Mouse (Mus musculus): ENCODE results near the gene Slc25a28. TPM values are rescaled to one million over a fixed set of nuclear protein-coding genes. Genes with fewer than 3 reads are reported as not detected.

The Slc25a28 gene
- polyA plus RNA-seq, 1 experiment from 2014 or later = 21.4 TPM

GRCm38 (mm10) chr19:43671054-43671453, 3.6 kb downstream of the Slc25a28 start:
- peaks cover 5% of the 10 kb centered on the region; the same call in 1 of the 2 replicates for H3K36me3 ChIP-seq (ENCODE audit: control insufficient read depth, insufficient read depth, low read length)
- H3K4me2 ChIP-seq (ENCODE audit: low read length) = no peak overlapping the region
- H3K4me3 ChIP-seq (ENCODE audit: low read depth, low read length) = no peak overlapping the region
- DNase-seq (ENCODE audit: low spot score) (no peak), ATAC-seq (replicated peaks; ENCODE audit: low FRiP score, low TSS enrichment, low read depth) (no peak)
- no peak overlapping the region for H3K9ac ChIP-seq (ENCODE audit: low read length)
- peaks cover 12% of the 10 kb centered on the region for H3K4me1 ChIP-seq (replicated peaks; ENCODE audit: control insufficient read depth, insufficient read depth, low read length)
- H3K9me3 ChIP-seq (ENCODE audit: control insufficient read depth, low read length) = no peaks in the 10 kb centered on the region
- WGBS = 77% methylated on average over 7 of the region's 7 CpGs
- H3K27ac ChIP-seq (ENCODE audit: low read depth) = no peak overlapping the region
- H3K27me3 ChIP-seq (replicated peaks; ENCODE audit: control insufficient read depth, insufficient read depth, low read length) = no peaks in the 10 kb centered on the region

- 71% methylated on average over 8 of the region's 8 CpGs for WGBS
- no peaks in the 10 kb centered on the region for H3K9me3 ChIP-seq (ENCODE audit: control insufficient read depth, low read length)
- no peaks in the 10 kb centered on the region for H3K27me3 ChIP-seq (replicated peaks; ENCODE audit: control insufficient read depth, insufficient read depth, low read length)
- H3K9ac ChIP-seq (ENCODE audit: low read length) = no peak overlapping the region
- ATAC-seq (replicated peaks; ENCODE audit: low FRiP score, low TSS enrichment, low read depth) (no peak), DNase-seq (ENCODE audit: low spot score) (no peak)
- no peak overlapping the region for H3K4me3 ChIP-seq (ENCODE audit: low read depth, low read length)
- H3K4me1 ChIP-seq (replicated peaks; ENCODE audit: control insufficient read depth, insufficient read depth, low read length) = peaks cover 11% of the 10 kb centered on the region; the same call in 1 of the 2 replicates
- peaks cover 12% of the 10 kb centered on the region for H3K36me3 ChIP-seq (ENCODE audit: control insufficient read depth, insufficient read depth, low read length)
- no peak overlapping the region for H3K4me2 ChIP-seq (ENCODE audit: low read length)
- H3K27ac ChIP-seq (ENCODE audit: low read depth) = no peak overlapping the region
Observed at GRCm38 (mm10) chr19:43669136-43669759, 5.4 kb downstream of the Slc25a28 start.

DNA sequence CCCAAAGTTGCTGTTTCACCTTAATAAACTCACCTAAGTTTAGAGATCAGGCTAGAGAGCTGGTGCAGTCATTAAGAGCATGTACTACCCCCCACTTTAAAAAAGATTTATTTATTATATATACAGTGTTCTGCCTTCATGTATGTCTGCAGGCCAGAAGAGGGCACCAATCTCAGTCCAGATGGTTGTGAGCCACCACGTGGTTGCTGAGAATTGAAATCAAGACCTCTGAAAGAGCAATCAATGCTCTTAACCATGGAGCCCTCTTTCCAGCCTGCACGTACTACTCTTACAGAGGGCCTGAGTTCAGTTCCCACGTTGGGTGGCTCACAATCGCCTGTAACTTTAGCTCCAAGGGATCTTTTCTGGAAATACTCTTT, 7.3 kb downstream of the Slc25a28 start:
- no peaks in the 10 kb centered on the region for H3K27me3 ChIP-seq (replicated peaks; ENCODE audit: control insufficient read depth, insufficient read depth, low read length)
- no peak for DNase-seq (ENCODE audit: low spot score)
- 59% methylated on average over 4 of the region's 4 CpGs for WGBS

GRCm38 (mm10) chr19:43666661-43667429, 7.8 kb downstream of the Slc25a28 start:
- no peak overlapping the region for H3K9ac ChIP-seq (ENCODE audit: low read length)
- no peak for ATAC-seq (replicated peaks; ENCODE audit: low FRiP score, low TSS enrichment, low read depth)

More for the DNA sequence above, 7.3 kb downstream of the Slc25a28 start:
- no peak overlapping the region for H3K9ac ChIP-seq (ENCODE audit: low read length)
- H3K9me3 ChIP-seq (ENCODE audit: control insufficient read depth, low read length) = no peaks in the 10 kb centered on the region
- peaks cover 27% of the 10 kb centered on the region for H3K36me3 ChIP-seq (ENCODE audit: control insufficient read depth, insufficient read depth, low read length)
- H3K4me3 ChIP-seq (ENCODE audit: low read depth, low read length) = no peak overlapping the region
- ATAC-seq (replicated peaks; ENCODE audit: low FRiP score, low TSS enrichment, low read depth) = no peak
- H3K27ac ChIP-seq (ENCODE audit: low read depth) = no peak overlapping the region
- peaks cover 3% of the 10 kb centered on the region; the same call in 1 of the 2 replicates for H3K4me1 ChIP-seq (replicated peaks; ENCODE audit: control insufficient read depth, insufficient read depth, low read length)
- no peak overlapping the region for H3K4me2 ChIP-seq (ENCODE audit: low read length)

GRCm38 (mm10) chr19:43665441-43666048, 9.1 kb downstream of the Slc25a28 start:
- Histone ChIP-seq H3K27me3 (replicated peaks; ENCODE audit: control insufficient read depth, insufficient read depth, low read length) (no peaks in the 10 kb centered on the region), H3K9ac (ENCODE audit: low read length) (no peak overlapping the region), H3K4me3 (ENCODE audit: low read depth, low read length) (no peak overlapping the region), H3K4me2 (ENCODE audit: low read length) (no peak overlapping the region), H3K27ac (ENCODE audit: low read depth) (no peak overlapping the region), H3K9me3 (ENCODE audit: control insufficient read depth, low read length) (no peaks in the 10 kb centered on the region), H3K36me3 (ENCODE audit: control insufficient read depth, insufficient read depth, low read length) (peaks cover 27% of the 10 kb centered on the region), H3K4me1 (replicated peaks; ENCODE audit: control insufficient read depth, insufficient read depth, low read length) (peaks cover 9% of the 10 kb centered on the region; the same call in 1 of the 2 replicates)
- WGBS = 58% methylated on average over 12 of the region's 12 CpGs
- no peak for ATAC-seq (replicated peaks; ENCODE audit: low FRiP score, low TSS enrichment, low read depth)
- DNase-seq (ENCODE audit: low spot score) = no peak

More at GRCm38 (mm10) chr19:43666661-43667429, 7.8 kb downstream of the Slc25a28 start:
- H3K4me1 ChIP-seq (replicated peaks; ENCODE audit: control insufficient read depth, insufficient read depth, low read length) = peaks cover 7% of the 10 kb centered on the region; the same call in 1 of the 2 replicates
- no peaks in the 10 kb centered on the region for H3K9me3 ChIP-seq (ENCODE audit: control insufficient read depth, low read length)
- peaks cover 27% of the 10 kb centered on the region for H3K36me3 ChIP-seq (ENCODE audit: control insufficient read depth, insufficient read depth, low read length)
- H3K27me3 ChIP-seq (replicated peaks; ENCODE audit: control insufficient read depth, insufficient read depth, low read length) = no peaks in the 10 kb centered on the region
- no peak overlapping the region for H3K27ac ChIP-seq (ENCODE audit: low read depth)
- 89% methylated on average over 22 of the region's 22 CpGs for WGBS
- no peak overlapping the region for H3K4me3 ChIP-seq (ENCODE audit: low read depth, low read length)
- no peak overlapping the region for H3K4me2 ChIP-seq (ENCODE audit: low read length)
- no peak for DNase-seq (ENCODE audit: low spot score)

GRCm38 (mm10) chr19:43663471-43663870, 11.2 kb downstream of the Slc25a28 start:
- Histone ChIP-seq H3K4me3 (ENCODE audit: low read depth, low read length) (no peak overlapping the region), H3K4me1 (replicated peaks; ENCODE audit: control insufficient read depth, insufficient read depth, low read length) (peaks cover 9% of the 10 kb centered on the region; the same call in 1 of the 2 replicates), H3K4me2 (ENCODE audit: low read length) (no peak overlapping the region), H3K27ac (ENCODE audit: low read depth) (no peak overlapping the region), H3K27me3 (replicated peaks; ENCODE audit: control insufficient read depth, insufficient read depth, low read length) (no peaks in the 10 kb centered on the region), H3K9me3 (ENCODE audit: control insufficient read depth, low read length) (no peaks in the 10 kb centered on the region), H3K36me3 (ENCODE audit: control insufficient read depth, insufficient read depth, low read length) (peaks cover 27% of the 10 kb centered on the region), H3K9ac (ENCODE audit: low read length) (no peak overlapping the region)
- DNase-seq (ENCODE audit: low spot score) (no peak), ATAC-seq (replicated peaks; ENCODE audit: low FRiP score, low TSS enrichment, low read depth) (no peak)
- 84% methylated on average over 8 of the region's 8 CpGs for WGBS

- no peak overlapping the region for H3K4me3 ChIP-seq (ENCODE audit: low read depth, low read length)
- H3K27me3 ChIP-seq (replicated peaks; ENCODE audit: control insufficient read depth, insufficient read depth, low read length) = no peaks in the 10 kb centered on the region
- H3K9me3 ChIP-seq (ENCODE audit: control insufficient read depth, low read length) = no peaks in the 10 kb centered on the region
- ATAC-seq (replicated peaks; ENCODE audit: low FRiP score, low TSS enrichment, low read depth) = no peak
- H3K36me3 ChIP-seq (ENCODE audit: control insufficient read depth, insufficient read depth, low read length) = peaks cover 27% of the 10 kb centered on the region
- H3K4me2 ChIP-seq (ENCODE audit: low read length) = no peak overlapping the region
- H3K4me1 ChIP-seq (replicated peaks; ENCODE audit: control insufficient read depth, insufficient read depth, low read length) = peaks cover 9% of the 10 kb centered on the region; the same call in 1 of the 2 replicates
- H3K27ac ChIP-seq (ENCODE audit: low read depth) = peak overlapping the region; percentile 54; the same call in 1 of the 2 replicates
- no peak for DNase-seq (ENCODE audit: low spot score)
- no peak overlapping the region for H3K9ac ChIP-seq (ENCODE audit: low read length)
- WGBS = 32% methylated on average over 19 of the region's 19 CpGs
Observed at GRCm38 (mm10) chr19:43662176-43662967, 12.3 kb downstream of the Slc25a28 start.

- no peak overlapping the region for H3K4me2 ChIP-seq (ENCODE audit: low read length)
- H3K9me3 ChIP-seq (ENCODE audit: control insufficient read depth, low read length) = no peaks in the 10 kb centered on the region
- no peak overlapping the region for H3K27ac ChIP-seq (ENCODE audit: low read depth)
- H3K36me3 ChIP-seq (ENCODE audit: control insufficient read depth, insufficient read depth, low read length) = peaks cover 21% of the 10 kb centered on the region
- H3K27me3 ChIP-seq (replicated peaks; ENCODE audit: control insufficient read depth, insufficient read depth, low read length) = no peaks in the 10 kb centered on the region
- peaks cover 9% of the 10 kb centered on the region; the same call in 1 of the 2 replicates for H3K4me1 ChIP-seq (replicated peaks; ENCODE audit: control insufficient read depth, insufficient read depth, low read length)
- ATAC-seq (replicated peaks; ENCODE audit: low FRiP score, low TSS enrichment, low read depth) (no peak), DNase-seq (ENCODE audit: low spot score) (no peak)
- H3K9ac ChIP-seq (ENCODE audit: low read length) = no peak overlapping the region
- H3K4me3 ChIP-seq (ENCODE audit: low read depth, low read length) = no peak overlapping the region
- WGBS = 84% methylated on average over 9 of the region's 9 CpGs
Observed at GRCm38 (mm10) chr19:43660774-43661173, 13.9 kb downstream of the Slc25a28 start.

Measured in intestine, embryonic 14.5 days (tissue).